Mouse (Mus musculus): ENCODE measurements around the gene Zfp719. TPM values are rescaled to one million over a fixed set of nuclear protein-coding genes. Genes with fewer than 3 reads are reported as not detected.
A peak's percentile ranks its signal among the peaks of the same experiment; 100 is the strongest.

Zfp719 gene
- polyA plus RNA-seq (2015; fragmentation: Nextera tagmentation; extraction: Ambion mirVana), result 12.4 and 12.6 TPM in 2 replicates

- Histone ChIP-seq H3K9me3 (replicated peaks) (no peaks in the 10 kb centered on the region), H3K4me2 (peak within 1 kb of the TSS; percentile 72), H3K4me3 (replicated peaks) (peak within 1 kb of the TSS; percentile 79), H3K27ac (peak within 1 kb of the TSS; percentile 91), H3K27me3 (no peaks in the 10 kb centered on the region), H3K36me3 (peaks cover 18% of the 10 kb centered on the region), H3K4me1 (peaks cover 19% of the 10 kb centered on the region), H3K9ac (peak within 1 kb of the TSS; percentile 75)
- under 1% methylated on average over 37 of the region's 37 CpGs for WGBS
- peak; percentile 98 for ATAC-seq (replicated peaks; ENCODE audit: low FRiP score)
Measured at GRCm38 (mm10) chr7:43579440-43580171, at the start of gene Zfp719. TSS of gene Zfp719 (plus strand) at chr7:43579610.

DNA sequence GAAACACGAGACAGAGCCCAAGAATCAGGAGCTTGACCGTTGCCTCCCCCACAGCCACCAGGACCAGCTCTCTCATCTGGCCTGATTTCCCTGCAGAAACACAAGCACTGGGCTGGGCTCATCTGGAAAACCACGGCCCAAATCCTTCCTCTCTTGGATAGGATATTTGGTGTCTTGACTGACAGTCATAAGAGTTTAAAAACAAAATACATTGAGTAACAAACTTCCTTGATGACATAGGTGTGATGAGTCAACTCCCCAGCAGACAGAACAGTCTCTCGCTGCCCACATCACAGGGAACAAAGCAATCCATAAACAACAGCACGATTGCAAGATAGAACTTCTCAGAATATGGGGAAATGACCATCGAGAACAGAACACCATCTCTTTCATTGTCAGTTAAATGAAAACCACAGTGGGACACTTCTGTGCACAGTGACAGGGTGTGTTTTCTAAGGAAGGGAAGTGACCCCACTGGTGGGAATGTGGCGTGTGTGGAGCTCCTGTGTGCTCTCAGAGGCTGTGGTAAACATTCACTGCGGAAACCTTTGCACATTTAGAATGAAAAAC lies 49.1 kb upstream of the Zfp719 start:
- H3K9me3 ChIP-seq (replicated peaks), result no peaks in the 10 kb centered on the region
- no peaks in the 10 kb centered on the region for H3K4me1 ChIP-seq
- no peak overlapping the region for H3K4me3 ChIP-seq (replicated peaks)
- H3K27ac ChIP-seq, result no peak overlapping the region
- WGBS, result 64% methylated on average over 8 of the region's 8 CpGs
- H3K27me3 ChIP-seq, result no peaks in the 10 kb centered on the region
- no peaks in the 10 kb centered on the region for H3K36me3 ChIP-seq
- no peak overlapping the region for H3K9ac ChIP-seq
- ATAC-seq (replicated peaks; ENCODE audit: low FRiP score), result no peak
- H3K4me2 ChIP-seq, result no peak overlapping the region

DNA sequence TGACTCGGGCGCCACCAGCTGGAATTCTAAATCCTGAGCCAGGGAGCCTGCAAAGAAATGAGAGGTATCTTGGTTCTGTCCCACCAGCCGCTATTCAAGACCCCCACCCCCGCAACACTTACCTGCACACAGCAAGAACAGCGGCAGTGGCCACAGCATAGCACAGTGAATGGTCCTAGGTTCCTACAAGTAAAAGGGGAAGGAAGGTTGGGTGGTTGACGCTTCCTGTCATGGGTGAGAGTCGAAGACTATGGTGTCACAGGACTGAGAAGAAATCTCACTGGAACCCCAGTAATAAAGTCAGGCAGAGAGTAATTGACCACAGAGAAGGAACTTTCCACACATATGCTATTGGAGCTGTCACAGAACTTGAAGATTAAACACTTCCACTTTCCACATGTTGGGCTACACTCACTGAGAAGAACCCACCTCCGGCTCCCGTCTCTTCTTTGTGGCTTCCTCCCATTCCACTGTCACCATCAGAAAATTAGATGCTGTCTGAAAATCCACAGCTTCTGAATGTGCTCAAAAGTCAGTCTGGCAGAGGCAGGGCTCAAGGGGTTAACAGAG lies 46.4 kb upstream of the Zfp719 start:
- 85% methylated on average over 9 of the region's 9 CpGs for WGBS
- no peak overlapping the region for H3K4me2 ChIP-seq
- no peak overlapping the region for H3K27ac ChIP-seq
- ATAC-seq (replicated peaks; ENCODE audit: low FRiP score), result no peak
- H3K9ac ChIP-seq, result no peak overlapping the region
- H3K4me3 ChIP-seq (replicated peaks), result no peak overlapping the region
- no peaks in the 10 kb centered on the region for H3K36me3 ChIP-seq
- no peaks in the 10 kb centered on the region for H3K9me3 ChIP-seq (replicated peaks)
- no peaks in the 10 kb centered on the region for H3K27me3 ChIP-seq
- no peaks in the 10 kb centered on the region for H3K4me1 ChIP-seq

- no peak for ATAC-seq (replicated peaks; ENCODE audit: low FRiP score)
- H3K9me3 ChIP-seq (replicated peaks), result no peaks in the 10 kb centered on the region
- WGBS, result 65% methylated on average over 3 of the region's 4 CpGs
- no peaks in the 10 kb centered on the region for H3K4me1 ChIP-seq
- no peak overlapping the region for H3K4me2 ChIP-seq
- no peak overlapping the region for H3K9ac ChIP-seq
- H3K36me3 ChIP-seq, result no peaks in the 10 kb centered on the region
- no peaks in the 10 kb centered on the region for H3K27me3 ChIP-seq
- no peak overlapping the region for H3K27ac ChIP-seq
- no peak overlapping the region for H3K4me3 ChIP-seq (replicated peaks)
Measured at GRCm38 (mm10) chr7:43538524-43538923, 40.9 kb upstream of the Zfp719 start.

DNA sequence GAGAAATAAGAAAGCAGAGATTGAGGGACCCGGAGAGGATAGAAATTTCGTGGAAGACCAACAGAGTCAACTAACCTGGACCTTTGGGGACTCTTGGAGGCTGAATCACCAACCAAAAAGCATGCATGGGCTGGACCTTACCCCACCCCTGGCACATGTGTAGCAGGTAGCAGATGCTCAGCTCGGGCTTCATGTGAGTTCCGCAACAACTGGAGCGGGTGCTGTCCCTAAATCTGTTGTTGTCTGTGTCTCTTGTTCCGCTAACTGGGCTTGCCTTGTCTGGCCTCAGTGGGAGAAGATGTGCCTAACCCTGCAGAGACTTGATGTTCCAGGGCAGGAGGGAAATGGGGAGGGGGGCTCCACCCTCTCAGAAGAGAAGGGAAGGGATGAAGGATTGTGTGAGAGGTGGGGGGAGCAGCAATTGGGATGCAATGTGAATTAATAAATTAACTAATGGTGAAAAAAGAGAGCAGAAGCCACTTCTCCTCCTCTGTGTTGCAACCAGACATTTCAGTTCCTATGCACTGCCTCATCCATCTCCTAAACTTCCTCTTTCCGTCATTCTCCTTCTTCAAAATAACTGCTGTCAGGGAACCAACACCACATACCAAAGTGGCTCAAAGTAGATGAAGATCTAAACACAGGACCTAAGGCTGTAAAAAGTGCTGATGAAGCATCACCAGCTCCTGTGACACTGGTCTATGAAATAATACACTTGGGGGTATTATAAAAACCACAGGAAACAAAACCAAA lies 35.0 kb upstream of the Zfp719 start, which contains the start of gene Cd33:
Gene Cd33 (minus strand): TSS at position 204 of the 753 bp plus-strand sequence.
- WGBS, result 77% methylated on average over 7 of the region's 7 CpGs
- no peaks in the 10 kb centered on the region for H3K9me3 ChIP-seq (replicated peaks)
- H3K36me3 ChIP-seq, result no peaks in the 10 kb centered on the region
- H3K4me2 ChIP-seq, result no peak within 1 kb of the TSS
- no peaks in the 10 kb centered on the region for H3K4me1 ChIP-seq
- H3K9ac ChIP-seq, result no peak within 1 kb of the TSS
- H3K4me3 ChIP-seq (replicated peaks), result no peak within 1 kb of the TSS
- H3K27ac ChIP-seq, result no peak within 1 kb of the TSS
- H3K27me3 ChIP-seq, result no peaks in the 10 kb centered on the region
- ATAC-seq (replicated peaks; ENCODE audit: low FRiP score), result no peak

DNA sequence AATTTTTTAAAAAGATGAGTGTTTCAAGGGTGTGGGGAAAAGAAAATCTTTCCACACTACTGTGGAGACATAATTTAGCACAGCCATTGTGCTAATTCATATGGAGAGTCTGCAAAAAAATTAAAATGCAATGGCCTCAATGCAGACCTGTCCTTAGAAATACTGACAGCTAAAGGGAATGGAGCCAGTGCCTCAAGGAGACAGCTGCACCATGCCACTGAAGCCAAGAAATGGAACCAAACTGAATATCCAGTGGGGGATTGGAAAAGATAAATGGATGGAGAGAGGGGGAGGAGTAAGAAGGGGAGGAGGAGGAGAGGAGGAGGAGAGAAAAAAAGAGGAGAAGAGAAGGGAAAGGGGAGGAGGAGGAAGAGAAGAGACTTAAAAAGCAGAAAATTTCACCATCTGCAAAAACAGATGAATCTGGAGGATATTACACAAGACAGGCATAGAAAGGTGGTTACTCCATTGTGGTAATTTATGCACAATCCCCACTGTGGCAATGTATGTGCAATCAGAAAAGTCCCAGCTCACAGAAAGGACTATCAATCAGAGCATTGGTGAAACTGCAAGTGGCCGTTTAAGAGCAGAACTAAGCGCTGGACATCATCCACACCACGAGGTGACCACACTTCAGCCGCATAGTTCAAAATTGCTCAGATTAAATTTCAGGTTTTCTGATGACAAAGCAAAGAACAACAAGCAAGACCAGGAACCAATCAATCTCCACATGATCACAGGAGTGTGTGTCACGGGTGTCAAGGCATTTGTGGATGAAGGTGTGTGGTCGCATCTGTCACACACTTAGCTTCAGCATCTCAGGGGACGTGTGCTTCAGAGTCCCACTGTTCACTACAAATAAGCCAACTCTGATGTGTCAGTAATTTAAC lies 33.5 kb upstream of the Zfp719 start:
- no peak overlapping the region for H3K4me2 ChIP-seq
- no peak overlapping the region for H3K27ac ChIP-seq
- H3K9ac ChIP-seq, result no peak overlapping the region
- H3K4me1 ChIP-seq, result no peaks in the 10 kb centered on the region
- H3K9me3 ChIP-seq (replicated peaks), result no peaks in the 10 kb centered on the region
- no peak overlapping the region for H3K4me3 ChIP-seq (replicated peaks)
- no peaks in the 10 kb centered on the region for H3K27me3 ChIP-seq
- 51% methylated on average over 7 of the region's 7 CpGs for WGBS
- no peak for ATAC-seq (replicated peaks; ENCODE audit: low FRiP score)
- no peaks in the 10 kb centered on the region for H3K36me3 ChIP-seq

GRCm38 (mm10) chr7:43547666-43548065 lies 31.7 kb upstream of the Zfp719 start:
- H3K4me3 ChIP-seq (replicated peaks), result no peak overlapping the region
- no peak overlapping the region for H3K4me2 ChIP-seq
- WGBS, result 48% methylated on average over 5 of the region's 5 CpGs
- H3K36me3 ChIP-seq, result no peaks in the 10 kb centered on the region
- no peaks in the 10 kb centered on the region for H3K4me1 ChIP-seq
- no peaks in the 10 kb centered on the region for H3K27me3 ChIP-seq
- no peaks in the 10 kb centered on the region for H3K9me3 ChIP-seq (replicated peaks)
- no peak overlapping the region for H3K27ac ChIP-seq
- H3K9ac ChIP-seq, result no peak overlapping the region
- ATAC-seq (replicated peaks; ENCODE audit: low FRiP score), result no peak

GRCm38 (mm10) chr7:43548206-43548605 lies 31.2 kb upstream of the Zfp719 start:
- no peaks in the 10 kb centered on the region for H3K9me3 ChIP-seq (replicated peaks)
- no peak for ATAC-seq (replicated peaks; ENCODE audit: low FRiP score)
- H3K4me3 ChIP-seq (replicated peaks), result no peak overlapping the region
- H3K9ac ChIP-seq, result no peak overlapping the region
- WGBS, result 82% methylated on average over 4 of the region's 4 CpGs
- no peaks in the 10 kb centered on the region for H3K4me1 ChIP-seq
- H3K27me3 ChIP-seq, result no peaks in the 10 kb centered on the region
- no peak overlapping the region for H3K27ac ChIP-seq
- no peaks in the 10 kb centered on the region for H3K36me3 ChIP-seq
- no peak overlapping the region for H3K4me2 ChIP-seq

- H3K4me1 ChIP-seq, result no peaks in the 10 kb centered on the region
- ATAC-seq (replicated peaks; ENCODE audit: low FRiP score), result no peak
- WGBS, result 68% methylated on average over 4 of the region's 4 CpGs
Measured at GRCm38 (mm10) chr7:43553153-43553552, 26.3 kb upstream of the Zfp719 start.

GRCm38 (mm10) chr7:43554550-43554949 lies 24.9 kb upstream of the Zfp719 start:
- 42% methylated on average over 3 of the region's 3 CpGs for WGBS
- Histone ChIP-seq H3K9ac (no peak overlapping the region), H3K27ac (no peak overlapping the region), H3K9me3 (replicated peaks) (no peaks in the 10 kb centered on the region), H3K4me2 (no peak overlapping the region), H3K4me1 (no peaks in the 10 kb centered on the region), H3K27me3 (no peaks in the 10 kb centered on the region), H3K4me3 (replicated peaks) (no peak overlapping the region), H3K36me3 (no peaks in the 10 kb centered on the region)
- peak; percentile 64; the same call in 1 of the 2 replicates for ATAC-seq (replicated peaks; ENCODE audit: low FRiP score)

More at GRCm38 (mm10) chr7:43553153-43553552, 26.3 kb upstream of the Zfp719 start:
- H3K27ac ChIP-seq, result no peak overlapping the region
- H3K9me3 ChIP-seq (replicated peaks), result no peaks in the 10 kb centered on the region
- H3K4me3 ChIP-seq (replicated peaks), result no peak overlapping the region
- H3K9ac ChIP-seq, result no peak overlapping the region
- no peaks in the 10 kb centered on the region for H3K27me3 ChIP-seq
- no peak overlapping the region for H3K4me2 ChIP-seq
- H3K36me3 ChIP-seq, result no peaks in the 10 kb centered on the region

DNA sequence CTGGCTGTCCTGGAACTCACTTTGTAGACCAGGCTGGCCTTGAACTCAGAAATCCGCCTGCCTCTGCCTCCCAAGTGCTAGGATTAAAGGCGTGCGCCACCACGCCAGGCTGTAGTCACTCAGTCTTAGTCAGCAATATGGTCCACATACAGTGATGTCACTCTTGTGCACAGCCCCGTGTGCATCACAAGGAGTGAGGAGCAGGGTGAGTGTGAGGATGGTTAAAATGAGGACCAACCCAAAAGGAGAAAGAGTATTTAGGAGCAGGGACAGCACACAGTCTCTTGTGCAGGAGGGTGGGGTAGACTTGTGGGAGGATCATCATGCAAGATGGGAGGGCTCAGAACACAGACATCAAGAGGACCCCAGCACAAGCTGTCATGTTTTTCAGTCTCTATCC lies 24.1 kb upstream of the Zfp719 start:
- Histone ChIP-seq H3K9me3 (replicated peaks) (no peaks in the 10 kb centered on the region), H3K4me1 (no peaks in the 10 kb centered on the region), H3K4me2 (no peak overlapping the region), H3K9ac (no peak overlapping the region), H3K27me3 (no peaks in the 10 kb centered on the region), H3K36me3 (no peaks in the 10 kb centered on the region), H3K4me3 (replicated peaks) (no peak overlapping the region), H3K27ac (no peak overlapping the region)
- 91% methylated on average over 5 of the region's 5 CpGs for WGBS
- ATAC-seq (replicated peaks; ENCODE audit: low FRiP score), result no peak

All from kidney, embryonic 15.5 days (tissue).